Mouse (Mus musculus) heart, embryonic 16.5 days (tissue): ENCODE results near the gene Taok2. TPM values are rescaled to one million over a fixed set of nuclear protein-coding genes. Genes with fewer than 3 reads are reported as not detected.

ENCODE experiments used
- ATAC-seq: fragments of 200-750 bp; cut with Nextera tagmentation; replicated peaks from 2 replicates; pipeline ENCODE4 v1.8.0; 2017; ENCODE audit warnings: moderate number of reproducible peaks; ENCODE audit not compliant: insufficient read depth, low FRiP score; ENCODE audit errors: extremely low read depth
- H3K27ac ChIP-seq: fragments of 300-500 bp; sonication (generic); 2 replicates; pipeline ENCODE4 v1.5.1; 2014; ENCODE audit warnings: mild to moderate bottlenecking, low read length, control low read depth, moderate library complexity
- H3K27me3 ChIP-seq: fragments of 300-500 bp; sonication (generic); 2 replicates; pipeline ENCODE4 v1.6.1; 2014; ENCODE audit warnings: low read length, mixed read lengths; ENCODE audit not compliant: control insufficient read depth, insufficient read depth
- H3K36me3 ChIP-seq: fragments of 300-500 bp; sonication (generic); 2 replicates; pipeline ENCODE4 v1.6.1; 2014; ENCODE audit not compliant: control insufficient read depth, insufficient read depth
- H3K4me1 ChIP-seq: fragments of 300-500 bp; sonication (generic); 2 replicates; pipeline ENCODE4 v1.6.1; 2014; ENCODE audit warnings: low read length, mixed read lengths; ENCODE audit not compliant: control insufficient read depth, insufficient read depth
- H3K4me2 ChIP-seq: fragments of 300-500 bp; sonication (generic); 2 replicates; pipeline ENCODE4 v1.6.1; 2014; ENCODE audit warnings: low read depth, mild to moderate bottlenecking, control low read depth, low read length
- H3K4me3 ChIP-seq: fragments of 300-500 bp; sonication (generic); 2 replicates; pipeline ENCODE4 v1.5.1; 2014; ENCODE audit warnings: mild to moderate bottlenecking, control low read depth, low read length
- H3K9ac ChIP-seq: fragments of 300-500 bp; sonication (generic); 2 replicates; pipeline ENCODE4 v1.6.1; 2014; ENCODE audit warnings: low read length, control low read depth
- H3K9me3 ChIP-seq: fragments of 300-500 bp; sonication (generic); replicated peaks from 2 replicates; pipeline ENCODE4 v1.6.1; 2016; ENCODE audit warnings: low read length; ENCODE audit not compliant: control insufficient read depth
- WGBS: fragments of 180-500 bp; shearing (Covaris S2); extraction: QIAGEN DNeasy Blood & Tissue Kit; methylation state at CpG from one replicate; pipeline ENCODE4 v1.1.7; 2014; 5-methylcytosine and 5-hydroxymethylcytosine counted together
- polyA plus RNA-seq: library from polyadenylated mRNA; unstranded; fragments of >200 nt; fragmentation: Nextera tagmentation; extraction: Ambion mirVana; gene quantifications from 2 replicates; pipeline ENCODE4 v1.2.1, GENCODE M21; 2015

The Taok2 gene
- polyA plus RNA-seq, 1 experiment from 2014 or later, result 31.1 TPM

DNA sequence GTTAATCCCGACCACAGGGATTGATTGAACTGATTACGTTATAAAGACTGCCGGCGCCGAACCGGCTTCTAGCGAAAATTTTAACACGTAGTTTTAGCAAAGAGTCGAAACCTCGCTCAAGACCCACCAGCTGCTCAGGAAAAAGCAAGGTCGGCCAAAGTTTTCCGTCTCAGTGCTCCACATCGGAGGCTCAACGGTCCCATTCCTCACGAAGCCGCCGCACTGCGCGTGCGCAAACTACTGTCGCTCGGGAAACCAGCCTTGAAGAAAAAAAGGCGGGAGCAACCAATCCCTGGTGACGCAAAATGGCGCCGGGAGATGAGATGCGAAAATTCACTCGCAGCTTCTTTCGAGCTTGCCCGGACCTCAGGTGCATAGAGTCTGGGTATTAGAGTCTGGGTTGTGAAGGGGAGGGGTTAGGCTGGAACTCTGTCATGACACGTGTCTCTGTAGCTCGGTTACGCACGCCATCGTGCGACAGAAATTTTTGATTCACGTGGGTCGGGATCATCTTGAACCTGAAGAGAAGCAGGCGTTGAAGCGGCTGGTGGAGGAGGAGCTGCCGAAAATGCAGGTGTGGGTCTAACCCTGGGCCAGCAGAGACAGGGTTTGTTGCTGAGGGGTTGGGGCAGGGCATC is 22.2 kb downstream of the Taok2 start, which contains the start of gene Ino80e:
Gene Ino80e (minus strand): TSS at position 231 of the 638 bp plus-strand sequence.
- Histone ChIP-seq H3K9me3 (no peaks in the 10 kb centered on the region), H3K9ac (peak within 1 kb of the TSS; percentile 81), H3K4me1 (peaks cover 20% of the 10 kb centered on the region), H3K36me3 (peaks cover 43% of the 10 kb centered on the region), H3K27ac (peak within 1 kb of the TSS; percentile 88), H3K27me3 (no peaks in the 10 kb centered on the region), H3K4me2 (peak within 1 kb of the TSS; percentile 92), H3K4me3 (peak within 1 kb of the TSS; percentile 76)
- ATAC-seq, result peak; percentile 70
- under 1% methylated on average over 41 of the region's 41 CpGs for WGBS

DNA sequence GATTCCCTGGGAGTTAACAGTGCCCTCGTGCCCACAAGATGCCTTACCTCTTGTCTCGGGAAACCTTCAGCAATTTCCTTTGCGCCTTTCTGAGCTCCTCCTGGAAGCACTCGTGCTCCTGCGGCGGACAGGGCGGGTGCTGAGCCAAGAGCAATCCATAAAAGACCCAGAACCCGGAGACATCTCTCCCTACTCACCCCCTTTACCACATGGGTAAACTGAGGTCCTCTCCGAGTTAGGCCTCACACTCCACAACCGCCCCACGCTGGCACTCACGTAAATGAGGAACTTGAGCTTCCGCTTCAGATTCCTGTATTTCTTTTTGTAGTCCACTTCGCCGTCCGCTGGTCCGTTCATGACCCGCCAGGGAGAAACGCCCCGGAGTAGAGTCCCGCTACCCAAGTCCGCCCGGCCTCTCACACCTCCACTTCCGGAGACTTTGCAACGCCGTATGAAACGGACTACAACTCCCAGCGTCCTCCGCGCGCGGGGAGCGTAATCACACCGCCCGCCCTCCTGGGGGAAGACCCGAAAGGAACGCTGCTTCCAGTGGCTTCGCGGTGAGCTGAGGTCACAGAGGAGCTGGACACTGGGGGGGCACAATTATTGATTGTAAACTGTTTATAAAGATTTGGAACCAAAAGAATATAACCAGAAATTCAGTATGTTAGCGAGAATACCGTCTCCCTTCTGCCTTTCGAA is 22.9 kb downstream of the Taok2 start, which contains the start of gene Hirip3:
Gene Hirip3 (plus strand): TSS at position 544 of the 702 bp plus-strand sequence.
- peak within 1 kb of the TSS; percentile 88 for H3K27ac ChIP-seq
- H3K9ac ChIP-seq, result peak within 1 kb of the TSS; percentile 81
- under 1% methylated on average over 42 of the region's 42 CpGs for WGBS
- peaks cover 20% of the 10 kb centered on the region for H3K4me1 ChIP-seq
- ATAC-seq, result peak; percentile 93
- peaks cover 43% of the 10 kb centered on the region for H3K36me3 ChIP-seq
- no peaks in the 10 kb centered on the region for H3K9me3 ChIP-seq
- H3K27me3 ChIP-seq, result no peaks in the 10 kb centered on the region
- peak within 1 kb of the TSS; percentile 92 for H3K4me2 ChIP-seq
- H3K4me3 ChIP-seq, result peak within 1 kb of the TSS; percentile 76

DNA sequence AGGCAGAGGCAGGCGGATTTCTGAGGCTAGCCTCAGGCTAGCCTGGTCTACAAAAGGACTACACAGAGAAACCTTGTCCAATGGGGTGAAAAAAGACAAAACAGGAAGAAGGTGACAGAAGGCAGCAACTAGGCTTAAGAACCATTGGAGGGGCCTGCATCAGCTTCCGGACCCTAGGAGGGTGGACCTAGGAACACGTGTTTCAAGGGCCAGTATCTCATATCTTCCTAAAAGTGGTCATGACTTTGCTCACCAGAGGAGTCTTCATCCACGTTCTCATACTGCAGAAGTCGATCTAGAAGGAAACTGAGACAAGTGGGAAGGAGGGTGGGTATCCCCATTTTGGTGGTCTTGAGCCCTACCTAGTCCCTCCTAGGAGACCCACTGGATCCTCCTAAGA is 23.5 kb downstream of the Taok2 start:
- ATAC-seq, result no peak

DNA sequence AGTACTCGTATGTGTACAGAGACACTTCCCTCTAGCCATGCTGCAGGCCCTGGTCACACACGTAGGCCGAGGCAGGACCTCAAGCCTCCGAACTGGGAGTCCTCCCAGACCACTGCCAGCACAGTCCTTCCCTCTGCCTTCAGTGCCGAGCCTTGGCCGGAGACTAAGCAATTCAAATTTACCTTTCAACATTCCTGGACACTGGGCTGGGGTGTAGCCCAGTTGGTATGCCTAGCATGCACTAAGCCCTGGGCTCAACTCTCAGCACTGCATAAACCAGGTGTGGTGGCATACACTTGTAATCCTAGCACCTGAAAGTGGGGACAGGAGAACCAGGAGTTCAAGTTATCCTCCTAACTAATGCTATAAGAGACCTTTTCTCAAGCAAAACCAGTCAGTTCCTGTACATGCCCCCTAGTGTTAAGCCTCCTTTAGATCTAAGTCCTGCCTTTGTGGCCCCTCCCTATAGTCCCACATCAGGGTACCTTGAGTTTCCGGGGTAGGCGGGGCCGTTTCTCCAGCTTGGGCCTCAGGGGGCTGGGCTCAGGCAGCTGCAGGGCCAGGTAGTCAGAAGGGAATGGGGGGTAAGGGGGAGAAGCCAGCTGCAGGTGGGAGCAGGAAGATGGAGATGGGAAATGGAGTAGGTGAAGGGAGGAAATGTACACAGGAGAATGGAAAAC is 27.6 kb downstream of the Taok2 start:
- peaks cover 42% of the 10 kb centered on the region for H3K36me3 ChIP-seq
- no peaks in the 10 kb centered on the region for H3K9me3 ChIP-seq
- H3K27ac ChIP-seq, result no peak overlapping the region

More for the DNA sequence above, 23.5 kb downstream of the Taok2 start:
- Histone ChIP-seq H3K9ac (peak overlapping the region; percentile 81), H3K4me2 (peak overlapping the region; percentile 92), H3K27me3 (no peaks in the 10 kb centered on the region), H3K4me3 (peak overlapping the region; percentile 76), H3K9me3 (no peaks in the 10 kb centered on the region), H3K27ac (no peak overlapping the region), H3K36me3 (peaks cover 41% of the 10 kb centered on the region), H3K4me1 (peaks cover 20% of the 10 kb centered on the region)
- 60% methylated on average over 5 of the region's 5 CpGs for WGBS

DNA sequence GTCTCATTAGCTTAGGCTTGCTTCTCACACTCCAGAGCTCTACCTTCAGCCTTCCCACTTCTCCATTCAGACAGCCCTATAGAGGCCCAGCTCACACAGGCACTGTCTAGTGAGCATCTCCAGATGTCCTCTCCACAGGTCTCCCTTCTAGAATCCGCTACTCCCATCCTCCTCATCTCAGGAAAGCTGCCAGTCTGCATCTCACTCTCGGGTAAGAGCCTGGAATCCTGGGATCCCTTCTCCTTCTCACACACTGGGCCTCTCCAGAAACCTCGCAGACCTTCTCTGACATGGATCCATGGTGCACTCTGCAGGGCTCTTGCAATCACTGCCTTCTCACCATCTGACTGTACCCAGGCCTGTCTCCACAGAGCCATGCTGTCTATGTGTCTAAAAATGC is 28.9 kb downstream of the Taok2 start:
- Histone ChIP-seq H3K36me3 (peaks cover 45% of the 10 kb centered on the region), H3K4me1 (peaks cover under 1% of the 10 kb centered on the region), H3K27me3 (no peaks in the 10 kb centered on the region), H3K4me3 (no peak overlapping the region), H3K9me3 (no peaks in the 10 kb centered on the region), H3K27ac (no peak overlapping the region), H3K9ac (no peak overlapping the region), H3K4me2 (no peak overlapping the region)
- 78% methylated on average over 3 of the region's 3 CpGs for WGBS
- no peak for ATAC-seq

More for the DNA sequence above, 27.6 kb downstream of the Taok2 start:
- no peak for ATAC-seq
- Histone ChIP-seq H3K27me3 (no peaks in the 10 kb centered on the region), H3K4me2 (no peak overlapping the region), H3K4me3 (no peak overlapping the region), H3K9ac (no peak overlapping the region), H3K4me1 (peaks cover 8% of the 10 kb centered on the region)
- WGBS, result 77% methylated on average over 9 of the region's 9 CpGs

DNA sequence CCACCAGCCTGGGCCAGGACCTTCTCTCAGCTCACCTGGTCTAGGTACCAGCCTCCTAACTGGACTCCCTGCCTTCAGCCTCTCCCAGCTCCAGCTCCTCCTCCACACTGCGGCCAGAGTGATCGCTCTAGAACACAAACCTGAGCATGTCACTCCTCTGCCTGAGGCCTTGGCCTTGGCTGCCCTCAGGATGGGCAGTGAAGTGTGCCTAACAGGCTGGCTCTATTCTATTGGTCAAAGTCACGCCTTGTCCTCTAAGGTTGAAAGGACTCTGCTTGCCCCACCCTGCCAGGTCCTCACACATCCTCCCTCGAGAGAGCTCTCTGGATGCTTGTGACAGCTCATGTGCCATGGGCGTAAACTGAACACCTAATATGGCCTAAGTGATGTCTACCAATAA is 31.0 kb downstream of the Taok2 start:
- Histone ChIP-seq H3K36me3 (peaks cover 35% of the 10 kb centered on the region), H3K27me3 (peaks cover 11% of the 10 kb centered on the region), H3K4me3 (no peak overlapping the region), H3K9ac (no peak overlapping the region), H3K27ac (no peak overlapping the region), H3K4me2 (no peak overlapping the region), H3K4me1 (no peaks in the 10 kb centered on the region), H3K9me3 (no peaks in the 10 kb centered on the region)
- 91% methylated on average over 5 of the region's 5 CpGs for WGBS
- no peak for ATAC-seq

DNA sequence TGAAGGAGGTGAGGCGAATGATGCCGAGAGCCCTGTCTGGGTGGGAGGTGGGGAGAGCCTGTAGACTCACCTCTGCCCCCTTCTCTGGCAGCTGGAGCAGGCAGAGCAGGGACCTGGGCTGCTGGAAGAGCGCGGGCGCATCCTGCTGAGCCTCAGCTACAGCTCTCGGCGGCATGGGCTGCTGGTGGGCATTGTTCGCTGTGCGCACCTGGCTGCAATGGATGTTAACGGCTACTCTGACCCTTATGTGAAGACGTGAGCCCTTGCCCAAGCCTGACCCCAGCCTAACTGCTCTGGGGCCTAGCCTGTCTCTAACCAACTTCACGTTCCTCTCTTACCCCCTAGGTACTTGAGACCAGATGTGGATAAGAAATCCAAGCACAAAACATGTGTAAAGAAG is 33.3 kb downstream of the Taok2 start:
- H3K9ac ChIP-seq, result no peak overlapping the region
- 55% methylated on average over 12 of the region's 12 CpGs for WGBS
- H3K4me1 ChIP-seq, result 0 out of 2 replicates have a peak, but pooled peaks cover 6% of the 10 kb centered on the region
- no peak overlapping the region for H3K4me3 ChIP-seq
- ATAC-seq, result no peak
- no peak overlapping the region for H3K27ac ChIP-seq
- peaks cover 28% of the 10 kb centered on the region for H3K27me3 ChIP-seq
- H3K9me3 ChIP-seq, result no peaks in the 10 kb centered on the region
- peaks cover 22% of the 10 kb centered on the region for H3K36me3 ChIP-seq
- H3K4me2 ChIP-seq, result no peak overlapping the region

DNA sequence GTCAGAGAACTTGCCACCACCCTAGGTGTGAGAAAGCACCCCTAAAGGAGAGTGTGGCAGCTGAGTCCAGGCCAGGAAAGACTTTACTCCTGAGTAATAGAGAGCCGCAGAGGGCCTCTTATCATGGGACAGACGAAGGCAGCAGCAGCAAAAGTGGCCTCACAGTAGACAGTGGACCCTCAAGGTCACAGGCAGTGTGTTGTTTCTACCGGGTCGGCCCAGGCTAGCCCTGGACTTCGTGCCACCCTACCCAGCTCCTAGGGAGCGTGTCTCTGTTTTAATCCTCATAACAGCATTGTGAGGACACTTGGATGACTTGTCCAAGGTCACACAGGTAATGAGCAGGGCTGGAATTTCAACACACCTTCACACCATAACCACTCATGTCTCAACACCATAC is 34.3 kb downstream of the Taok2 start:
- Histone ChIP-seq H3K27ac (no peak overlapping the region), H3K36me3 (peaks cover 16% of the 10 kb centered on the region), H3K4me1 (0 out of 2 replicates have a peak, but pooled peaks cover 6% of the 10 kb centered on the region), H3K4me2 (no peak overlapping the region), H3K4me3 (no peak overlapping the region), H3K9me3 (no peaks in the 10 kb centered on the region), H3K27me3 (peaks cover 28% of the 10 kb centered on the region), H3K9ac (no peak overlapping the region)
- 58% methylated on average over 6 of the region's 6 CpGs for WGBS
- ATAC-seq, result no peak
